Mouse (Mus musculus) midbrain, postnatal 0 days (tissue): ENCODE data around the gene Nr4a3. TPM values are rescaled to one million over a fixed set of nuclear protein-coding genes. Genes with fewer than 3 reads are reported as not detected.

Experiments
- ATAC-seq: fragments of 200-750 bp; cut with Nextera tagmentation; 2 replicates; pipeline ENCODE4 v1.8.0; 2017; ENCODE audit warnings: moderate number of reproducible peaks, mild to moderate bottlenecking, moderate TSS enrichment, moderate library complexity; ENCODE audit not compliant: low FRiP score
- DNase-seq: peaks from one replicate; pipeline ENCODE4 v3.0.0-alpha.2; 2015; ENCODE audit warnings: low spot score
- H3K27ac ChIP-seq: fragments of 300-500 bp; sonication (generic); 2 replicates; pipeline ENCODE4 v1.5.1; 2014; ENCODE audit warnings: low read depth, mild to moderate bottlenecking, low read length, mixed read lengths
- H3K27me3 ChIP-seq: fragments of 300-500 bp; sonication (generic); 2 replicates; pipeline ENCODE4 v1.6.1; 2014; ENCODE audit warnings: low read length, control low read depth, mixed read lengths; ENCODE audit not compliant: insufficient read depth
- H3K36me3 ChIP-seq: fragments of 300-500 bp; sonication (generic); 2 replicates; pipeline ENCODE4 v1.6.1; 2014; ENCODE audit warnings: low read length, control low read depth, mixed read lengths; ENCODE audit not compliant: insufficient read depth
- H3K4me1 ChIP-seq: fragments of 300-500 bp; sonication (generic); 2 replicates; pipeline ENCODE4 v1.6.1; 2014; ENCODE audit warnings: mild to moderate bottlenecking, control low read depth, antibody characterized with exemption, low read length, mixed read lengths; ENCODE audit not compliant: insufficient read depth
- H3K4me2 ChIP-seq: fragments of 300-500 bp; sonication (generic); 2 replicates; pipeline ENCODE4 v1.6.1; 2014; ENCODE audit warnings: low read depth, mild to moderate bottlenecking, low read length, mixed read lengths; ENCODE audit not compliant: poor library complexity, severe bottlenecking
- H3K4me3 ChIP-seq: fragments of 300-500 bp; sonication (generic); 2 replicates; pipeline ENCODE4 v1.5.1; 2014; ENCODE audit warnings: low read depth, mild to moderate bottlenecking, low read length, moderate library complexity
- H3K9ac ChIP-seq: fragments of 300-500 bp; sonication (generic); replicated peaks from 2 replicates; pipeline ENCODE4 v1.6.1; 2014; ENCODE audit warnings: mild to moderate bottlenecking, low read length, moderate library complexity, mixed read lengths; ENCODE audit not compliant: poor library complexity, severe bottlenecking
- H3K9me3 ChIP-seq: fragments of 300-500 bp; sonication (generic); 2 replicates; pipeline ENCODE4 v1.6.1; 2016; ENCODE audit warnings: low read length, control low read depth
- CTCF ChIP-seq: IDR thresholded peaks from 2 replicates; pipeline ENCODE4 v1.5.1; 2016; ENCODE audit warnings: antibody characterized with exemption, mild to moderate bottlenecking
- WGBS: fragments of 180-500 bp; shearing (Covaris S2); extraction: QIAGEN DNeasy Blood & Tissue Kit; methylation state at CpG from one replicate; pipeline ENCODE4 v1.1.7; 2014; 5-methylcytosine and 5-hydroxymethylcytosine counted together
- polyA plus RNA-seq: library from polyadenylated mRNA; unstranded; fragments of >200 nt; fragmentation: Nextera tagmentation; extraction: Ambion mirVana; gene quantifications from 2 replicates; pipeline ENCODE4 v1.2.1, GENCODE M21; 2015
- total RNA-seq: library from RNA; depleted of rRNA; stranded (reverse); fragments of >200 nt; gene quantifications from 2 replicates; pipeline ENCODE4 v1.2.3, GENCODE M21; 2014

Nr4a3 gene
- total and polyA plus RNA-seq, 2 experiments from 2014 or later, result 0.95 to 3.2 TPM

- H3K27me3 ChIP-seq, result peaks cover 59% of the 10 kb centered on the region
Observed at GRCm38 (mm10) chr4:48051086-48051673, 6.2 kb downstream of the Nr4a3 start.

GRCm38 (mm10) chr4:48051674-48052121 lies 6.7 kb downstream of the Nr4a3 start:
- Histone ChIP-seq H3K4me3 (peak overlapping the region; percentile 24), H3K9ac (no peak overlapping the region), H3K36me3 (no peaks in the 10 kb centered on the region), H3K27me3 (peaks cover 59% of the 10 kb centered on the region), H3K4me2 (peak overlapping the region; percentile 47), H3K4me1 (peaks cover 11% of the 10 kb centered on the region; the same call in 1 of the 2 replicates), H3K27ac (no peak overlapping the region), H3K9me3 (no peaks in the 10 kb centered on the region)
- 0 out of 2 replicates have a peak, but pooled peaks have one; percentile 7 for TF ChIP-seq CTCF
- 4% methylated on average over 24 of the region's 37 CpGs for WGBS
- ATAC-seq (0 out of 2 replicates have a peak, but pooled peaks have one; percentile 12), DNase-seq (no peak)

More at GRCm38 (mm10) chr4:48051086-48051673, 6.2 kb downstream of the Nr4a3 start:
- TF ChIP-seq CTCF, result peak; percentile 21; the same call in 1 of the 2 replicates
- no peak overlapping the region for H3K9ac ChIP-seq
- H3K4me3 ChIP-seq, result peak overlapping the region; percentile 24
- no peak for DNase-seq
- 34% methylated on average over 16 of the region's 19 CpGs for WGBS
- H3K9me3 ChIP-seq, result no peaks in the 10 kb centered on the region
- peaks cover 14% of the 10 kb centered on the region; the same call in 1 of the 2 replicates for H3K4me1 ChIP-seq
- H3K27ac ChIP-seq, result no peak overlapping the region
- H3K4me2 ChIP-seq, result peak overlapping the region; percentile 47
- no peak for ATAC-seq
- no peaks in the 10 kb centered on the region for H3K36me3 ChIP-seq

- WGBS, result 82% methylated on average over 8 of the region's 8 CpGs
- no peak for TF ChIP-seq CTCF
Observed at GRCm38 (mm10) chr4:48061716-48062115, 16.8 kb downstream of the Nr4a3 start.

GRCm38 (mm10) chr4:48064311-48064710 lies 19.4 kb downstream of the Nr4a3 start:
- no peak overlapping the region for H3K4me2 ChIP-seq
- no peak for ATAC-seq
- H3K4me1 ChIP-seq, result no peaks in the 10 kb centered on the region
- no peak overlapping the region for H3K4me3 ChIP-seq
- 58% methylated on average over 4 of the region's 4 CpGs for WGBS
- H3K36me3 ChIP-seq, result no peaks in the 10 kb centered on the region
- H3K9me3 ChIP-seq, result no peaks in the 10 kb centered on the region
- H3K9ac ChIP-seq, result no peak overlapping the region
- TF ChIP-seq CTCF, result no peak
- DNase-seq, result no peak
- H3K27me3 ChIP-seq, result no peaks in the 10 kb centered on the region
- no peak overlapping the region for H3K27ac ChIP-seq

More at GRCm38 (mm10) chr4:48061716-48062115, 16.8 kb downstream of the Nr4a3 start:
- DNase-seq (no peak), ATAC-seq (no peak)
- no peaks in the 10 kb centered on the region for H3K9me3 ChIP-seq
- no peaks in the 10 kb centered on the region for H3K27me3 ChIP-seq
- H3K27ac ChIP-seq, result no peak overlapping the region
- H3K9ac ChIP-seq, result no peak overlapping the region
- no peak overlapping the region for H3K4me3 ChIP-seq
- no peaks in the 10 kb centered on the region for H3K36me3 ChIP-seq
- no peak overlapping the region for H3K4me2 ChIP-seq
- no peaks in the 10 kb centered on the region for H3K4me1 ChIP-seq

GRCm38 (mm10) chr4:48066676-48067075 lies 21.7 kb downstream of the Nr4a3 start:
- DNase-seq, result no peak
- Histone ChIP-seq H3K27me3 (no peaks in the 10 kb centered on the region), H3K4me3 (no peak overlapping the region), H3K36me3 (no peaks in the 10 kb centered on the region), H3K9me3 (no peaks in the 10 kb centered on the region), H3K4me1 (no peaks in the 10 kb centered on the region), H3K4me2 (no peak overlapping the region), H3K9ac (no peak overlapping the region), H3K27ac (no peak overlapping the region)
- ATAC-seq, result no peak
- 88% methylated on average over 2 of the region's 2 CpGs for WGBS
- no peak for TF ChIP-seq CTCF

GRCm38 (mm10) chr4:48069111-48069510 lies 24.2 kb downstream of the Nr4a3 start:
- Histone ChIP-seq H3K4me2 (no peak overlapping the region), H3K36me3 (no peaks in the 10 kb centered on the region), H3K27me3 (no peaks in the 10 kb centered on the region), H3K9me3 (no peaks in the 10 kb centered on the region), H3K9ac (no peak overlapping the region), H3K4me1 (no peaks in the 10 kb centered on the region), H3K4me3 (no peak overlapping the region), H3K27ac (no peak overlapping the region)
- DNase-seq, result no peak
- no peak for TF ChIP-seq CTCF
- ATAC-seq, result no peak
- WGBS, result 88% methylated on average over 7 of the region's 7 CpGs
